Mouse (Mus musculus): ENCODE measurements around the gene Slc16a9. TPM values are rescaled to one million over a fixed set of nuclear protein-coding genes. Genes with fewer than 3 reads are reported as not detected.
"Not testable (repeated sequence)": the region's sequence is repeated elsewhere in the genome, so short reads cannot be mapped to it uniquely, and the experiment has no call there.

The Slc16a9 gene
- total RNA-seq (2021): 1 to 10 TPM; 2.5 to 5.3 TPM

GRCm38 (mm10) chr10:70244921-70245558, at the start of gene Slc16a9:
Gene Slc16a9 (plus strand): TSS chr10:70245100.
- intact Hi-C loops (cut with DNase I): loop anchor here (5.0 kb wide), 2 partner anchors 47 to 48 kb away; no protein-coding TSS in a partner anchor
- DNase-seq: peak; percentile 63 to 71

GRCm38 (mm10) chr10:70195279-70195678, 49.6 kb upstream of the Slc16a9 start:
- intact Hi-C loops (cut with DNase I): loop anchor here (1.0 to 5.0 kb wide), 2 partner anchors 52 to 102 kb away; partner anchors contain the start of gene Slc16a9

GRCm38 (mm10) chr10:70195786-70196185, 49.1 kb upstream of the Slc16a9 start:
- DNase-seq: no peak
- intact Hi-C loops (cut with DNase I): loop anchor here (1.0 to 5.0 kb wide), 2 partner anchors 52 to 102 kb away; partner anchors contain the start of gene Slc16a9

More at GRCm38 (mm10) chr10:70195279-70195678, 49.6 kb upstream of the Slc16a9 start:
- DNase-seq: no peak

GRCm38 (mm10) chr10:70196666-70197065, 48.2 kb upstream of the Slc16a9 start:
- DNase-seq: peak; percentile 33 to 35
- intact Hi-C loops (cut with DNase I): loop anchor here (5.0 kb wide), 1 partner anchor 51 kb away; the partner anchor contains the start of gene Slc16a9

- peak in 1 of 2 experiments; percentile 32 for DNase-seq
- intact Hi-C loops (cut with DNase I): loop anchor here (5.0 kb wide), 1 partner anchor 50 kb away; the partner anchor contains the start of gene Slc16a9
Observed at GRCm38 (mm10) chr10:70197601-70198000, 47.3 kb upstream of the Slc16a9 start.

GRCm38 (mm10) chr10:70198012-70198411, 46.9 kb upstream of the Slc16a9 start:
- intact Hi-C loops (cut with DNase I): loop anchor here (5.0 kb wide), 1 partner anchor 49 kb away; the partner anchor contains the start of gene Slc16a9
- DNase-seq: no peak

DNA sequence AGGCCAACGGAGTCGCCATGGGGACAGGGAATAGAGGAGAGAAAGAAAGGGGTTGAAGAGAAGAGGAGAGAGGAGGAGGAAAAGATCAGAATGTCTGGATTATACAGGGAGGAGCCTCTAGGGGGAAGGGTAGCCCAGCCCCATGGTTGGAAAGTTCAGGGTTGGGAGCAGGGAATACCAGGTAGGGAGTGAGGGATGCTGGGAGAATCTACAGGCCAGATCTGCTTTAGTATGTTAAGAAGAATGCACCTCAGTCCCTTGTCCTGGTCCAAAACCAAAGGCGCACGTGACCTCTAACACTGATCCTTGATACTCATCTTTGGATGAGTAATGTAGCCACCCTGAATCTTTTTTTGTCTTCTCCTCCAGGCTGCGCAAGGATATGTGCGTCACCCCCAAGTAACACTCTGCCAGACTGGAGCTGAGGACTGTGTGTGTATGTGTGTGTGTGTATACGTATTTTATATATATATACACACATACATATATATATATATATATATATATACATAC, 45.9 kb upstream of the Slc16a9 start:
- intact Hi-C loops (cut with DNase I): loop anchor here (5.0 kb wide), 1 partner anchor 48 kb away; the partner anchor contains the start of gene Slc16a9
- no peak for DNase-seq

- intact Hi-C loops (cut with DNase I): loop anchor here (5.0 kb wide), 1 partner anchor 48 kb away; the partner anchor contains the start of gene Slc16a9
- no peak for DNase-seq
Observed at GRCm38 (mm10) chr10:70199466-70200210, 45.3 kb upstream of the Slc16a9 start.

GRCm38 (mm10) chr10:70200889-70201500, 43.9 kb upstream of the Slc16a9 start:
- intact Hi-C loops (cut with DNase I): no loop called here

GRCm38 (mm10) chr10:70204505-70205399, 40.1 kb upstream of the Slc16a9 start, which contains the start of gene Mrln:
Gene Mrln (plus strand): TSS chr10:70204664.
- intact Hi-C loops (cut with DNase I): no loop called here

More at GRCm38 (mm10) chr10:70200889-70201500, 43.9 kb upstream of the Slc16a9 start:
- DNase-seq: no peak

DNA sequence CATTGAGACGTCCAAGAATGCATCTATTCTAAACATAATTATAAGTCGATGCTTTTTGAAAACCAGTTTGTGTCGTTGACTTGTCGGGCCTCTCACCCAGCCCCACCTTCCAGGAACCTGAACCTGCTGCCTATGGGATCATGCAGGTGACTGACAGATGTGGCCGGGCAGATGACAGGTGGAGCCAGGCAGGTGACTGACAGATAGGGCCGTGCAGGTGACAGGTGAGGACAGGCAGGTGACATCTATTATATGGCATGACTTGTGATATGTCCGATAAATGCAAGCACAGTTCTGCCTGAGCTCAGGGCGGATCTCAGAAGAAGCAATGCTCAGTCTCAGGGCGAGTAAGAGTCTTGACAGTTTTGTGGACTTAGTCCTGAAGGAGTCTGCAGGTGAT, 33.6 kb upstream of the Slc16a9 start:
- intact Hi-C loops (cut with DNase I): no loop called here
- no peak for DNase-seq

More at GRCm38 (mm10) chr10:70204505-70205399, 40.1 kb upstream of the Slc16a9 start, which contains the start of gene Mrln:
- DNase-seq: no peak

- DNase-seq: no peak
- intact Hi-C loops (cut with DNase I): no loop called here
Observed at GRCm38 (mm10) chr10:70220971-70221370, 23.9 kb upstream of the Slc16a9 start.

- DNase-seq; intact Hi-C loops (cut with DNase I): not testable (repeated sequence)
Observed at GRCm38 (mm10) chr10:70222231-70222630, 22.7 kb upstream of the Slc16a9 start.

GRCm38 (mm10) chr10:70224571-70224970, 20.3 kb upstream of the Slc16a9 start:
- no peak for DNase-seq
- intact Hi-C loops (cut with DNase I): no loop called here

- DNase-seq: no peak
Observed at GRCm38 (mm10) chr10:70225760-70226159, 19.1 kb upstream of the Slc16a9 start.

GRCm38 (mm10) chr10:70226608-70227007, 18.3 kb upstream of the Slc16a9 start:
- no peak for DNase-seq
- intact Hi-C loops (cut with DNase I): no loop called here

More at GRCm38 (mm10) chr10:70225760-70226159, 19.1 kb upstream of the Slc16a9 start:
- intact Hi-C loops (cut with DNase I): no loop called here

DNA sequence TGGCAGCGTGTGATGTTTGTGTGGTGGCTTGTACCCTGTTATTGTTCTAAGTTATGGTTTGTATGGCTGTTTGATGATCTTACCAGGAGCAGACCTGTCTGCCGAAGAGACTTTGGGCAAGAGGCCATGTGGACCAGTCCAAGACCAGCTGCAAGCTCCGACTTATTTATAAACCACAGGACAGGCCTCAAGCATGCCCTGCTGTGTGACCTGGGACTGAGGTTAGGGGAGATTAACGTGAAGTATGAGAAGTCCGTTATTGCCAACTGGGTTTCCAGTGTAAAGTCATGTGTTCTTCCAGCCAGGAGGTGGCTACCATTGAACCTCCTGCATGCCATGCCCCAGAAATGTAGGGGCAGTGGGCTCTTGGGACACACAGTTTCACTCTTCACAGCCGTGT, 14.5 kb upstream of the Slc16a9 start:
- peak in 1 of 2 experiments; percentile 21 for DNase-seq
- intact Hi-C loops (cut with DNase I): no loop called here

GRCm38 (mm10) chr10:70237936-70238335, 7.0 kb upstream of the Slc16a9 start:
- no peak for DNase-seq
- intact Hi-C loops (cut with DNase I): no loop called here

GRCm38 (mm10) chr10:70242751-70243444, 2.0 kb upstream of the Slc16a9 start:
- DNase-seq: no peak

More at GRCm38 (mm10) chr10:70242751-70243444, 2.0 kb upstream of the Slc16a9 start:
- intact Hi-C loops (cut with DNase I): no loop called here
